Mouse (Mus musculus) kidney, embryonic 14.5 days (tissue): Measurements from ENCODE around the gene St3gal4. TPM values are rescaled to one million over a fixed set of nuclear protein-coding genes. Genes with fewer than 3 reads are reported as not detected.
"Not testable (repeated sequence)": the region's sequence is repeated elsewhere in the genome, so short reads cannot be mapped to it uniquely, and the experiment has no call there.

Source experiments
- ATAC-seq: fragments of 200-750 bp; cut with Nextera tagmentation; 2 replicates; pipeline ENCODE4 v1.8.0; 2017; ENCODE audit warnings: moderate number of reproducible peaks, mild to moderate bottlenecking, moderate TSS enrichment, moderate library complexity; ENCODE audit not compliant: low FRiP score, low TSS enrichment
- H3K27ac ChIP-seq: fragments of 300-500 bp; sonication (generic); 2 replicates; pipeline ENCODE4 v1.5.1; 2014; ENCODE audit warnings: low read depth, mild to moderate bottlenecking, low read length, moderate library complexity, mixed read lengths
- H3K27me3 ChIP-seq: fragments of 300-500 bp; sonication (generic); 2 replicates; pipeline ENCODE4 v1.6.1; 2014; ENCODE audit warnings: mild to moderate bottlenecking, low read length; ENCODE audit not compliant: control insufficient read depth, insufficient read depth
- H3K36me3 ChIP-seq: fragments of 300-500 bp; sonication (generic); 2 replicates; pipeline ENCODE4 v1.6.1; 2014; ENCODE audit warnings: low read length, mixed read lengths; ENCODE audit not compliant: control insufficient read depth, insufficient read depth
- H3K4me1 ChIP-seq: fragments of 300-500 bp; sonication (generic); 2 replicates; pipeline ENCODE4 v1.6.1; 2014; ENCODE audit warnings: low read length, mixed read lengths; ENCODE audit not compliant: control insufficient read depth, insufficient read depth
- H3K4me2 ChIP-seq: fragments of 300-500 bp; sonication (generic); replicated peaks from 2 replicates; pipeline ENCODE4 v1.6.1; 2014; ENCODE audit warnings: low read depth, mild to moderate bottlenecking, low read length
- H3K4me3 ChIP-seq: fragments of 300-500 bp; sonication (generic); 2 replicates; pipeline ENCODE4 v1.5.1; 2014; ENCODE audit warnings: mild to moderate bottlenecking, low read length
- H3K9ac ChIP-seq: fragments of 300-500 bp; sonication (generic); 2 replicates; pipeline ENCODE4 v1.6.1; 2014; ENCODE audit warnings: low read depth, mild to moderate bottlenecking, low read length, moderate library complexity
- H3K9me3 ChIP-seq: fragments of 300-500 bp; sonication (generic); 2 replicates; pipeline ENCODE4 v1.6.1; 2016; ENCODE audit warnings: low read length; ENCODE audit not compliant: control insufficient read depth
- WGBS: fragments of 180-500 bp; shearing (Covaris S2); extraction: QIAGEN DNeasy Blood & Tissue Kit; methylation state at CpG from one replicate; pipeline ENCODE4 v1.1.7; 2014; 5-methylcytosine and 5-hydroxymethylcytosine counted together
- polyA plus RNA-seq: library from polyadenylated mRNA; unstranded; fragments of >200 nt; fragmentation: Nextera tagmentation; extraction: Ambion mirVana; gene quantifications from 2 replicates; pipeline ENCODE4 v1.2.1, GENCODE M21; 2014

St3gal4 gene
- polyA plus RNA-seq, 1 experiment from 2014 or later, result 19.1 TPM

DNA sequence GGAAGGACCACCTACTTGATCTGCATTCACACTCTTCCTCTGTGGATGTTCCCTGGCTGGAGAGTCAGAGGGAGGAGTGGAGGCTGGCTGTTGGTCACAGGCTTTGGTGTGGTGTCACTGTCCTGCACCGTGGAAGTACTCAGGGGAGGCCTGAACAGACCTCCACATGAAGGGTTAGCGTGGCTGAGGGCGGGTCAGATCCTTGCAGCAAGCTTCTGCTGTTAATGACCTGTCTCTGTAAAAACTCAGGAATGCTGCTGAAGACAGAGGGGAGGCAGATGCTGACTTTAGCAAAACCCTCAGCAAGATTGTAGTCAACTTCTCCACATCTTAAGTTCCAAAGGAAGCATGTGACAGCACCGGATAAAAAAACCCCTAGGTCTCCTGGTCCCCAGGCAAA is 37.8 kb upstream of the St3gal4 start:
- Histone ChIP-seq H3K36me3 (no peaks in the 10 kb centered on the region), H3K27ac (no peak overlapping the region), H3K9me3 (no peaks in the 10 kb centered on the region), H3K9ac (no peak overlapping the region), H3K4me3 (no peak overlapping the region), H3K4me2 (no peak overlapping the region), H3K27me3 (no peaks in the 10 kb centered on the region), H3K4me1 (no peaks in the 10 kb centered on the region; the same call in 1 of the 2 replicates)
- no peak for ATAC-seq
- 75% methylated on average over 4 of the region's 4 CpGs for WGBS

GRCm38 (mm10) chr9:35156002-35156710 is 37.1 kb upstream of the St3gal4 start:
- no peak overlapping the region for H3K9ac ChIP-seq
- no peaks in the 10 kb centered on the region for H3K36me3 ChIP-seq
- H3K27ac ChIP-seq, result no peak overlapping the region
- H3K9me3 ChIP-seq, result no peaks in the 10 kb centered on the region
- no peaks in the 10 kb centered on the region for H3K27me3 ChIP-seq
- 88% methylated on average over 5 of the region's 5 CpGs for WGBS
- H3K4me1 ChIP-seq, result no peaks in the 10 kb centered on the region; the same call in 1 of the 2 replicates
- no peak for ATAC-seq
- H3K4me2 ChIP-seq, result no peak overlapping the region
- no peak overlapping the region for H3K4me3 ChIP-seq

- ATAC-seq, result no peak
- no peak overlapping the region for H3K4me3 ChIP-seq
- no peaks in the 10 kb centered on the region for H3K27me3 ChIP-seq
- H3K4me2 ChIP-seq, result no peak overlapping the region
- no peak overlapping the region for H3K9ac ChIP-seq
- H3K36me3 ChIP-seq, result no peaks in the 10 kb centered on the region
- H3K4me1 ChIP-seq, result no peaks in the 10 kb centered on the region
- H3K9me3 ChIP-seq, result no peaks in the 10 kb centered on the region
- 93% methylated on average over 1 of the region's 1 CpGs for WGBS
- no peak overlapping the region for H3K27ac ChIP-seq
Observed at GRCm38 (mm10) chr9:35152923-35153322, 33.9 kb upstream of the St3gal4 start.

DNA sequence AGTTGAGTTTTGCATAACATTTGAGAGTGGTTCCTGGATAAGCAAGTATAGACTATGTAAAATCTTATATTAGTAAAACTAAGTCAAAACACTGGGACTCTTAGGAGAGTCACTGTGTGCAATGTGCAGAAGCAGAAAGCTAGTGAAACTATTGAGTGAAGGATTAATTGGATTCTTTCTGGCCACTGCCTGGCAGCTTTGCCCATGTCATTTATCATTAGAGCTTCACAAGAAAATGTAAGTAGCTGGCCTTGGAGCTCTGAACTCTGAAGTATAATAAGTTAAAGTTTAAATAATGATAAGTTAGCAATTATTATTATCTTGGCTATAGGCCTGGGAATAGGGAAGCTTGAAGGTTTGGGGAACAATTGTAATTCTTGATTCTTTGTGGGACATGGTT is 29.8 kb upstream of the St3gal4 start:
- H3K36me3 ChIP-seq, H3K9me3 ChIP-seq, ATAC-seq, H3K4me2 ChIP-seq, H3K27me3 ChIP-seq, H3K9ac ChIP-seq, H3K27ac ChIP-seq, H3K4me3 ChIP-seq, H3K4me1 ChIP-seq: not testable (repeated sequence)

- H3K4me1 ChIP-seq, H3K27me3 ChIP-seq, H3K27ac ChIP-seq, H3K4me2 ChIP-seq, H3K4me3 ChIP-seq, ATAC-seq, H3K9me3 ChIP-seq, H3K9ac ChIP-seq, H3K36me3 ChIP-seq: not testable (repeated sequence)
- 97% methylated on average over 14 of the region's 14 CpGs for WGBS
Observed at GRCm38 (mm10) chr9:35147261-35147660, 28.2 kb upstream of the St3gal4 start.

- H3K27me3 ChIP-seq, result no peaks in the 10 kb centered on the region
- WGBS, result 75% methylated on average over 1 of the region's 1 CpGs
- H3K4me1 ChIP-seq, result no peaks in the 10 kb centered on the region
Observed at GRCm38 (mm10) chr9:35145829-35146228, 26.8 kb upstream of the St3gal4 start.

GRCm38 (mm10) chr9:35145118-35145517 is 26.1 kb upstream of the St3gal4 start:
- Histone ChIP-seq H3K4me3 (no peak overlapping the region), H3K4me1 (no peaks in the 10 kb centered on the region), H3K27ac (no peak overlapping the region), H3K9ac (no peak overlapping the region), H3K4me2 (no peak overlapping the region), H3K9me3 (no peaks in the 10 kb centered on the region), H3K36me3 (no peaks in the 10 kb centered on the region; the same call in 1 of the 2 replicates), H3K27me3 (no peaks in the 10 kb centered on the region)
- WGBS, result 84% methylated on average over 9 of the region's 9 CpGs
- no peak for ATAC-seq

More at GRCm38 (mm10) chr9:35145829-35146228, 26.8 kb upstream of the St3gal4 start:
- no peak overlapping the region for H3K9ac ChIP-seq
- no peak overlapping the region for H3K4me2 ChIP-seq
- no peak for ATAC-seq
- no peaks in the 10 kb centered on the region for H3K9me3 ChIP-seq
- H3K4me3 ChIP-seq, result no peak overlapping the region
- H3K27ac ChIP-seq, result no peak overlapping the region
- H3K36me3 ChIP-seq, result no peaks in the 10 kb centered on the region; the same call in 1 of the 2 replicates

- H3K4me3 ChIP-seq, result no peak overlapping the region
- no peaks in the 10 kb centered on the region for H3K27me3 ChIP-seq
- no peak overlapping the region for H3K9ac ChIP-seq
- 83% methylated on average over 2 of the region's 2 CpGs for WGBS
- no peaks in the 10 kb centered on the region for H3K4me1 ChIP-seq
- no peak for ATAC-seq
- no peaks in the 10 kb centered on the region for H3K9me3 ChIP-seq
- H3K4me2 ChIP-seq, result no peak overlapping the region
- no peaks in the 10 kb centered on the region; the same call in 1 of the 2 replicates for H3K36me3 ChIP-seq
- H3K27ac ChIP-seq, result no peak overlapping the region
Observed at GRCm38 (mm10) chr9:35142221-35142620, 23.2 kb upstream of the St3gal4 start.

DNA sequence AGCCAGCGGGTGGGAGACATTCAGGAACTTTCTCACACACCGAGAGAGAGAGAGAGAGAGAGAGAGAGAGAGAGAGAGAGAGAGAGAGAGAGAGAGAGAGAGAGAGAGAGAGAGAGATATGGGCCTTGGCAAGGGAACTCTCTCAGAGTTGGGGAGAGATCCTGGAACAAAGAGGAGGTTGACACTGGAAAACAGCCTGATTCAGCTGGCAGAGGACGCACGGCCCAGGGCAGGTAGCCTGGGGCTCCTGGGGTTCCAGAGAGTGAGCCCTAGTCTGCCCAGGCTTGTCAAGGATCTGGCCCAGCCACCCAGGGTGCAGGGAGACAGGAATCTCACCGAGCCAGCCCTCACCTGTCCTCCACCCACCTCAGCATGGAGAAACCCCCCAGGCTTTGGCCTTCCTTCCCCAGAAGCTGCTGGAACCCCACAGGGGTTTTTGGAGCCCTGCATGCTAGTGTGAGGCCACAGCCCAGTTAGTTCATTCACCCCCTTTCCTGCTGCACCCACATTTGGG is 20.2 kb upstream of the St3gal4 start:
- H3K4me1 ChIP-seq, result no peaks in the 10 kb centered on the region
- 77% methylated on average over 5 of the region's 5 CpGs for WGBS

More for the DNA sequence above, 20.2 kb upstream of the St3gal4 start:
- Histone ChIP-seq H3K4me2 (no peak overlapping the region), H3K4me3 (no peak overlapping the region), H3K27me3 (no peaks in the 10 kb centered on the region), H3K9ac (no peak overlapping the region), H3K27ac (no peak overlapping the region), H3K9me3 (no peaks in the 10 kb centered on the region), H3K36me3 (peaks cover 4% of the 10 kb centered on the region; the same call in 1 of the 2 replicates)
- ATAC-seq, result no peak
